Mouse (Mus musculus): ENCODE results near the gene Lingo2. TPM values are rescaled to one million over a fixed set of nuclear protein-coding genes. Genes with fewer than 3 reads are reported as not detected.
"Not testable (repeated sequence)": the region's sequence is repeated elsewhere in the genome, so short reads cannot be mapped to it uniquely, and the experiment has no call there.

The Lingo2 gene
- polyA plus RNA-seq, 1 experiment, result 19.7 TPM

DNA sequence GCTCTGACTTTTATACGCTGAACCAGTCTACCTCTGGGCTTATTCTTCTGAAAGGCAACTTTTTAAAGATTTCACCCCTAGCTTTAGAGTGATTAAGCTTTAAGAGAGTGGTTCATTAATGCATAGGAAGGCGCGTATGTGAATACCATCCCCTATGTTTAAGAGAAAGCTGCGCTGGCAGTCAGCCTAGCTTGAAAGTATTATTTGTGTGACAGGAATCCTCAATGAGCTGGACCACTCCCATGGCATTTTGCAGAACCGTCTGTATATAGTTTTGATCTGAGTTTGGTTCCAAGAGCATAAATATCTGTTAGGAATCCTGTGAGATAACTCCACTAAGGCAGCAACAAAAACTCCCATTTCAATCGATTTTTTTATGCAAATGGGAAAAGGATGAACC lies 1204.9 kb downstream of the Lingo2 start:
- TF ChIP-seq CTCF (IDR thresholded peaks at IDR 0.05; ENCODE audit: extremely low read depth, insufficient read depth, low read length) (no peak), POLR2A (IDR thresholded peaks at IDR 0.05; ENCODE audit: extremely low read depth, insufficient read depth, low read length) (no peak)
- Histone ChIP-seq H3K4me1 (ENCODE audit: control insufficient read depth, insufficient read depth, low read length) (no peaks in the 10 kb centered on the region), H3K27ac (ENCODE audit: insufficient read depth, low read length) (no peak overlapping the region), H3K4me3 (ENCODE audit: insufficient read depth, low read length) (no peak overlapping the region)

GRCm38 (mm10) chr4:35724774-35725173 lies 1226.8 kb downstream of the Lingo2 start:
- H3K4me1 ChIP-seq (ENCODE audit: control insufficient read depth, insufficient read depth, low read length), result no peaks in the 10 kb centered on the region
- no peak for TF ChIP-seq POLR2A (IDR thresholded peaks at IDR 0.05; ENCODE audit: extremely low read depth, insufficient read depth, low read length)
- TF ChIP-seq CTCF (IDR thresholded peaks at IDR 0.05; ENCODE audit: extremely low read depth, insufficient read depth, low read length), result no peak
- no peak overlapping the region for H3K4me3 ChIP-seq (ENCODE audit: insufficient read depth, low read length)
- no peak overlapping the region for H3K27ac ChIP-seq (ENCODE audit: insufficient read depth, low read length)

GRCm38 (mm10) chr4:35704126-35704525 lies 1247.4 kb downstream of the Lingo2 start:
- Histone ChIP-seq H3K4me1 (ENCODE audit: control insufficient read depth, insufficient read depth, low read length) (no peaks in the 10 kb centered on the region), H3K27ac (ENCODE audit: insufficient read depth, low read length) (no peak overlapping the region)
- no peak for TF ChIP-seq CTCF (IDR thresholded peaks at IDR 0.05; ENCODE audit: extremely low read depth, insufficient read depth, low read length)
- no peak for TF ChIP-seq POLR2A (IDR thresholded peaks at IDR 0.05; ENCODE audit: extremely low read depth, insufficient read depth, low read length)

DNA sequence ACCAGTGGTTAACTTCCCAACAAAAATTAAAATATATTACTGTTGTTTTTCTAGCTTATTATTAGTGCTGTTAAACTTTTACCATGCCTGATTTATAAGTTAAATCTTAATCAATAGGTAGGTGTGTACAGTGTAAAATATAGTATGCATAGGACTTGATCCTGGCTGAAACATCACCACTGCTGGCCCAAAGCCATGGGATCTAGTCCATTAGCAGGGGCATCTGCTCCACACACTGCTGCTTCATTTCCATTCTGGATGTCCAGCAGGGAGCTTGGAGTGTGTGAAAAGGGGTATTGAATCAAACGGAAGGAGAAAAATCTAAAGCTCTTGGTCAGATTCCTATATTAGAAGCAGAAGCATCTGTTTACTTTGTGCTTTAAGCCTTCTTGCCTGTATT lies 1248.9 kb downstream of the Lingo2 start:
- no peak overlapping the region for H3K4me3 ChIP-seq (ENCODE audit: insufficient read depth, low read length)
- TF ChIP-seq CTCF (IDR thresholded peaks at IDR 0.05; ENCODE audit: extremely low read depth, insufficient read depth, low read length), result no peak
- TF ChIP-seq POLR2A (IDR thresholded peaks at IDR 0.05; ENCODE audit: extremely low read depth, insufficient read depth, low read length), result no peak
- H3K4me1 ChIP-seq (ENCODE audit: control insufficient read depth, insufficient read depth, low read length), result no peaks in the 10 kb centered on the region
- no peak overlapping the region for H3K27ac ChIP-seq (ENCODE audit: insufficient read depth, low read length)

More at GRCm38 (mm10) chr4:35704126-35704525, 1247.4 kb downstream of the Lingo2 start:
- H3K4me3 ChIP-seq (ENCODE audit: insufficient read depth, low read length), result no peak overlapping the region

GRCm38 (mm10) chr4:35695137-35695522 lies 1256.4 kb downstream of the Lingo2 start:
- TF ChIP-seq POLR2A (IDR thresholded peaks at IDR 0.05; ENCODE audit: extremely low read depth, insufficient read depth, low read length) (no peak), CTCF (IDR thresholded peaks at IDR 0.05; ENCODE audit: extremely low read depth, insufficient read depth, low read length) (no peak)
- Histone ChIP-seq H3K4me3 (ENCODE audit: insufficient read depth, low read length) (no peak overlapping the region), H3K27ac (ENCODE audit: insufficient read depth, low read length) (no peak overlapping the region), H3K4me1 (ENCODE audit: control insufficient read depth, insufficient read depth, low read length) (no peaks in the 10 kb centered on the region)

GRCm38 (mm10) chr4:35694360-35695136 lies 1257.0 kb downstream of the Lingo2 start:
- TF ChIP-seq CTCF (IDR thresholded peaks at IDR 0.05; ENCODE audit: extremely low read depth, insufficient read depth, low read length), result no peak
- TF ChIP-seq POLR2A (IDR thresholded peaks at IDR 0.05; ENCODE audit: extremely low read depth, insufficient read depth, low read length), result no peak
- Histone ChIP-seq H3K4me1 (ENCODE audit: control insufficient read depth, insufficient read depth, low read length) (no peaks in the 10 kb centered on the region), H3K4me3 (ENCODE audit: insufficient read depth, low read length) (no peak overlapping the region), H3K27ac (ENCODE audit: insufficient read depth, low read length) (no peak overlapping the region)

GRCm38 (mm10) chr4:35690521-35690920 lies 1261.0 kb downstream of the Lingo2 start:
- TF ChIP-seq POLR2A (IDR thresholded peaks at IDR 0.05; ENCODE audit: extremely low read depth, insufficient read depth, low read length), result no peak
- no peak for TF ChIP-seq CTCF (IDR thresholded peaks at IDR 0.05; ENCODE audit: extremely low read depth, insufficient read depth, low read length)
- Histone ChIP-seq H3K4me3 (ENCODE audit: insufficient read depth, low read length) (no peak overlapping the region), H3K4me1 (ENCODE audit: control insufficient read depth, insufficient read depth, low read length) (no peaks in the 10 kb centered on the region), H3K27ac (ENCODE audit: insufficient read depth, low read length) (no peak overlapping the region)

- H3K27ac ChIP-seq (ENCODE audit: insufficient read depth, low read length); H3K4me1 ChIP-seq (ENCODE audit: control insufficient read depth, insufficient read depth, low read length); H3K4me3 ChIP-seq (ENCODE audit: insufficient read depth, low read length): not testable (repeated sequence)
Measured at GRCm38 (mm10) chr4:35688498-35689240, 1262.9 kb downstream of the Lingo2 start.

All from cortical plate, adult 2 months (tissue).